Mouse (Mus musculus) adrenal gland (tissue): ENCODE data around the gene Mfsd4b4.
"Not testable (repeated sequence)": the region's sequence is repeated elsewhere in the genome, so short reads cannot be mapped to it uniquely, and the experiment has no call there.

ENCODE experiments used
- intact Hi-C: fragments of 180-260 bp; cut with DNase I; formaldehyde crosslinking; loops from one replicate; pipeline ENCODE4 v1.15.1; 2025
- long read RNA-seq, 2 experiments: library from polyadenylated mRNA; unstranded; transcript quantifications; one replicate each; pipeline ENCODE4 v2.0.0; 2020; ENCODE audit warnings: borderline replicate concordance in 1 of 2; ENCODE audit not compliant: insufficient replicate concordance in 1 of 2

The Mfsd4b4 gene
- long read RNA-seq, experiment 1, partial matches to known transcripts: 0 of 1 reads
- long read RNA-seq, experiment 1, other reads (novel, unspliced or antisense): 0 of 1 reads
- long read RNA-seq, experiment 2: 0 reads

DNA sequence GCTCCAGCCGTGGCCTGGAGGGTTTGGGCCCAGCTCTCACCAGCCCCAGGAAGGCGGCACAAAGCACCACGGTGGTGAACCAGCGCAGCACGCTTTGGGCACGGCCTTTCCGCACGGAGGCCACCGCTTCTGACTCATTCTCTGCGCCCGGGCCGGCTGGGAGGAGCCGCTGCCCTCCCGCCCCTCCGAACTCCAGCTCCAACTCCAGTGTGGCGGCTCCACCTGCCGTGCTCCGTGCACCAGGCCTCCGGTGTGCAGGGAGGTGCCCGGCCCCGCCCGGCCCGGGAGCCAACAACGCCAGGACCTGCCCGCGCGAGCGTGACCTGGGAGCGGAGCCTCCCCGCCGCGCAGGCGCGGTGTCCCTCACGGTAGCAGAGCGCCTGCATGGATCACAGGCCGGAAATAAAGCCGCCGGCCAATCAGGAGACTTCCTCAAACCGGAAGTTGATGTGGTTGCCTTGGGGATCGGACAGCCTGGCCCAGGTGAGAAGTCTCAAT lies at the start of gene Mfsd4b4:
Gene Mfsd4b4, minus strand, starts transcription at position 365 of the 498 bp plus-strand sequence.
- intact Hi-C loops: loop anchor here (5.0 kb wide), 1 partner anchor 58 kb away; no protein-coding TSS in a partner anchor

- intact Hi-C loops: not testable (repeated sequence)
Measured at GRCm38 (mm10) chr10:39947195-39947594, 48.2 kb upstream of the Mfsd4b4 start.

DNA sequence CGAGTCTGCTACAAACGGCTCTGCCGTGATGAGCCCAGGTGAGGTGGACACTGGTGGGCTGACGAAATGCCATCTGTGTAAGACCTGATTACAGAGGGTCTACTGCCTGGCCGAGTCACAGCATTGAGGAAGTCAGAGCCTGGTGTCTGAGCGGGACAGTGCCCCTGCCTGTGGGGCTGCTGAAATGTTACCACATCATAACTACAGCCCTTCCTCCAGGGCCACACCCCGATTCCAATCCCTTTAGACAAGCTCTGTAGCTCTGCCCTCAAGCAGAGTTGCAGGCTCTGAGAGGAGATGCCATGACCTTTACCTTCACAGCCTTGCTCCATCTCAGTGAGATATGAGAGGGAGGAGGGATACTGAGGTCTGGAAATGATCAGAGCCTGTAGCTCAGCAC lies 37.5 kb upstream of the Mfsd4b4 start:
- intact Hi-C loops: no loop called here

DNA sequence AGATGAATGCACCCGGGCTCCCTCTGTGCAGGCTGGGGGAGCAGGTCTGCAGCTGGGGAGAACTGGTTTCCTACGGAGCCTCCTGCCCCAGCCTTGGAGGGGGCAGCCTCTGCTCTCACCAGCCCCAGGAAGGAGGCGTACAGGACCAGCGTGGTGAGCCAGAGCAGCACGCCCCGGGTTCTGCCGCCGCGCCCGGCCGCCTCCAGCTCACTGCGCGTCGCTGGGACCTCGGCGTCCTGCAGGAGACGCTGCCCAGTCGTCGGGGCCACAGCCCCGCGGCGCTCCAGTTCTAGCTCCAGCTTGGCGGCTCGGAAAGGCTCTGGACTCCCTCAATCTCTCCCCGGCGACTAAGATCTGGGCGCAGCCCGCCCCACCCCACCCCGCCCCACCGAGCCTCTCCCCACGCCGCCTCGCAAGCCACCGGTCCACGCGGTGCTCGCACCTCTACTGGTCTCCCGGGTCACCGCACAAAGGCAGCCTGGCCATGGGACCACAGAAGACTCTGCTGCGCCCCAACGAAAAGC lies 27.6 kb upstream of the Mfsd4b4 start, which contains the start of gene Mfsd4b2:
Gene Mfsd4b2, minus strand, starts transcription at position 308 of the 524 bp plus-strand sequence.
- intact Hi-C loops: no loop called here

DNA sequence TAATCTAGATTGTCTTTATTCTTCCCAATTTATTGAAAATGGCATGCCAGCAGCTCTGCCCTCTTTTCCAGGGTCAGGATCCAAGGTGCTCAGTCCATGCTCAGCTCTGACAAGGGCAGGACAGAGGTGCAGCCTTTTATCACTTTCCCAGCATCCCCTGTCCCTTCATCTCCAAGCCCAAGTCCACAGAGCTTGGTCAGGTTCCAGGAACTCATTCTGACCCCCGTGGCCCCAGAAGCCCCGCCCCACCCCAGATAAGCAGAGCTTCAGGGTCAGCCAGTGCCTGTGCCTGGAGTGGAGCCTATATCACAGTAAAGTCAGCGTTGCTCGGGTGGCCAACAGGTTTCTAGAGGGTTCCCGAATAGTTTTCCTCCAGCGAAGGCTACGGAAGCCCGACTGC lies 25.5 kb upstream of the Mfsd4b4 start:
- intact Hi-C loops: not testable (repeated sequence)

GRCm38 (mm10) chr10:39912616-39913015 lies 13.6 kb upstream of the Mfsd4b4 start:
- intact Hi-C loops: no loop called here

- intact Hi-C loops: no loop called here
Measured at GRCm38 (mm10) chr10:39908768-39909441, 9.9 kb upstream of the Mfsd4b4 start.

- intact Hi-C loops: no loop called here
Measured at GRCm38 (mm10) chr10:39906799-39907658, 8.0 kb upstream of the Mfsd4b4 start.

DNA sequence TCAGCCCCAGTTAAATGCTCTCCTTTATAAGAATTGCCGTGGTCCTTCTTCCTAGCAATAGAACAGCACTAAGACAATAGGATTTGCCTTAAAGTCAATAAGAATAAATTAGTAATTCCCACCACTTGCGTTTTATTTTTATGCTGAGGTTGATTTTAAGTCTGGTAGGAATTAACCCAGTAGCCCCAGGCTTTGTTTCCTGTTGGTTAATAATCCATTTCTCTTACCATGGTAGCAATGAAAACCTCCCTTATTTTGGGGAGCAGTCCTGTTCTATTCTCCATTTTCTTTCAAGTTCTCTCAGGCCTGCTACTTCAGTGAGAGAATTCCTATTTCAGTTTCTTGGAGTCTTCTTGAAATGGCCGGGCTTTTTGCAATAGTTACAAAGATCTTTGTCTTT lies 5.2 kb upstream of the Mfsd4b4 start:
- intact Hi-C loops: no loop called here

- intact Hi-C loops: loop anchor here (5.0 kb wide), 1 partner anchor 61 kb away; no protein-coding TSS in a partner anchor
Measured at GRCm38 (mm10) chr10:39896503-39896902, 2.5 kb downstream of the Mfsd4b4 start.

- intact Hi-C loops: no loop called here
Measured at GRCm38 (mm10) chr10:39893702-39894697, 5.0 kb downstream of the Mfsd4b4 start.

- intact Hi-C loops: no loop called here
Measured at GRCm38 (mm10) chr10:39888621-39889020, 10.4 kb downstream of the Mfsd4b4 start.

- intact Hi-C loops: no loop called here
Measured at GRCm38 (mm10) chr10:39865509-39865908, 33.5 kb downstream of the Mfsd4b4 start.

- intact Hi-C loops: no loop called here
Measured at GRCm38 (mm10) chr10:39842621-39843020, 56.4 kb downstream of the Mfsd4b4 start.
